Mouse (Mus musculus): ENCODE measurements around the gene Cldn4.

The Cldn4 gene

DNA sequence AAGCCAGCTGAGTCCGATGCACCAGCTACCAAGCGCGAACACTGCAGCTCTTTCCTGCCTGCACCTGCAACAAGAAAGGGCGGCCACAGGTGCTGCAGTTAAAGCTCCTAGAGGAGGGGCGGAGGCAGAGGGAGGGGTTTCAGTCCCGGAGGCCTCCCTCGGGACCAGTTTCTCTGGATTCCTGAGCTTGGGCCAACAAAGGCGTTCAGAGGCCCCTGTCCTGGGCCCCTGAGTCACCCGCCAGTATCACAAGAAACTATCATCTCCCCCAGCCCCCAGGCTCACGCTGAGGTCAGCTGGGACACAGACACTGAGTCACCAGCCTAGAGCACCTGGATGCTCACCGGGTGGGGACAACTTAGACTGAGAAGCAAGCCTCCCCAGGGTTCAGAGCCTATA is at the start of gene Cldn4:
TSS of gene Cldn4 (minus strand) at position 78 of the 399 bp plus-strand sequence.
- in situ Hi-C loops (cut with MboI; ENCODE audit: low pct_unique_long_range_greater_than_20kb in 1 of 2, low sequenced_read_pairs in 2 of 2, unreplicated experiment in 1 of 2), result no loop called here

DNA sequence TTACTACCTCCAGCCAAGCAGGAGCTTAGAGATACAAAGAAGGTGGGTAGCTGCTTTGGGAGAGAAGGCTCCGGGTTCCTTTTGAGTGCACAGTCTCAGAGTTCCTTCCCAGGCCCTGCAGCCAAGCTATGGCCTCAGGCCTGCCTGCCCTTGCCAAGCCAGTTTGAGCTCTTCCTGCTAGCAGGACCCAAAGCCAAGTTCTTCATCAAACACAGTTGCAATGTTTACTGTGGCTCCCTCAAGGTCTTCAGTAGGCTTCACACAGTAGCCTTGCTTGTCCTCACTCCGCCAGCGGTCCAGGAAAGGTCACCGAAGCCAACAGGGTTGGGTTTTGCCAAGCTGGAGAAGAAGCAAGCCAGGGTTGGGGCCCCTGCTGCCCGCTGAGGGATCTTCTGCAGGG is 45.8 kb upstream of the Cldn4 start:
- in situ Hi-C loops (cut with MboI; ENCODE audit: low pct_unique_long_range_greater_than_20kb in 1 of 2, low sequenced_read_pairs in 2 of 2, unreplicated experiment in 1 of 2), result no loop called here

DNA sequence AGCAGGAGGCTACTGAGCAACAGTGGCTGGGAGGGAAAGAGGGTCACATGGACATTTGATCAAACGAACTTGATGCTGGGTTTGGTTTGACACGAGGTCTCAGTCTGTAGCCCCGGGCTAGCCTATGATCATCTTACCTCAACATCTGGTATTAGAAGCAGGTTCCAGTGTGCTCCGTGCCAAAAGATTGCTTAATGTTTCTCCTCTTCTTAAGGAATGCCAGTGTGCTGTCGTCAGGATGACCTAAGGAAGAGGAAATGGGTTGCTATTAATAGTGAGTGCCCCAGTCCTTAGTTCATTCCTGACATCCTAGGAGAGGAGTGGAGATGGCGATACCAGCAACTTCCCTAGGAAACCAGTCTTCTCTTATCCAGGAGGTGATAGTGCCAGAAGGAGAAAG is 43.0 kb upstream of the Cldn4 start:
- in situ Hi-C loops (cut with MboI; ENCODE audit: low pct_unique_long_range_greater_than_20kb in 1 of 2, low sequenced_read_pairs in 2 of 2, unreplicated experiment in 1 of 2), result no loop called here

DNA sequence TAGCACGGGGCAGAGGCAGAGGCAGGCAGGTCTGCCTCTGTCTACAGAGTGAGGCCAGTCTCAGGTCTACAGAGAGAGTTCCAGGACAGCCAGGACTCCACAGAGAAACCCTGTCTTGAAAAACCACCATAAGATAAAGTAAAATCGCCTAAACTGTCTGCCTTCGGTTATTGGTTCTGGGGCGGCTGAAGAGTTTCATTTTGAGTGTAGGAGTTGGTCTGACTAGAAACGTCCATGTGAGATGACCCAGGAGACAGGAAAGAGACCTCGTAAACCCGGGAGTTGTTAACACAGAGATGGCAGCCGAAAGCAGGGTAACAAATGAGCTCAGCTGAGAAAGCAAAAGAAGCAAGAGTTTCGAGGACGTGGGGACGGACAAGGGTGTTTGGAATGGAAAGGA is 42.4 kb upstream of the Cldn4 start:
- in situ Hi-C loops (cut with MboI; ENCODE audit: low pct_unique_long_range_greater_than_20kb in 1 of 2, low sequenced_read_pairs in 2 of 2, unreplicated experiment in 1 of 2), result no loop called here

DNA sequence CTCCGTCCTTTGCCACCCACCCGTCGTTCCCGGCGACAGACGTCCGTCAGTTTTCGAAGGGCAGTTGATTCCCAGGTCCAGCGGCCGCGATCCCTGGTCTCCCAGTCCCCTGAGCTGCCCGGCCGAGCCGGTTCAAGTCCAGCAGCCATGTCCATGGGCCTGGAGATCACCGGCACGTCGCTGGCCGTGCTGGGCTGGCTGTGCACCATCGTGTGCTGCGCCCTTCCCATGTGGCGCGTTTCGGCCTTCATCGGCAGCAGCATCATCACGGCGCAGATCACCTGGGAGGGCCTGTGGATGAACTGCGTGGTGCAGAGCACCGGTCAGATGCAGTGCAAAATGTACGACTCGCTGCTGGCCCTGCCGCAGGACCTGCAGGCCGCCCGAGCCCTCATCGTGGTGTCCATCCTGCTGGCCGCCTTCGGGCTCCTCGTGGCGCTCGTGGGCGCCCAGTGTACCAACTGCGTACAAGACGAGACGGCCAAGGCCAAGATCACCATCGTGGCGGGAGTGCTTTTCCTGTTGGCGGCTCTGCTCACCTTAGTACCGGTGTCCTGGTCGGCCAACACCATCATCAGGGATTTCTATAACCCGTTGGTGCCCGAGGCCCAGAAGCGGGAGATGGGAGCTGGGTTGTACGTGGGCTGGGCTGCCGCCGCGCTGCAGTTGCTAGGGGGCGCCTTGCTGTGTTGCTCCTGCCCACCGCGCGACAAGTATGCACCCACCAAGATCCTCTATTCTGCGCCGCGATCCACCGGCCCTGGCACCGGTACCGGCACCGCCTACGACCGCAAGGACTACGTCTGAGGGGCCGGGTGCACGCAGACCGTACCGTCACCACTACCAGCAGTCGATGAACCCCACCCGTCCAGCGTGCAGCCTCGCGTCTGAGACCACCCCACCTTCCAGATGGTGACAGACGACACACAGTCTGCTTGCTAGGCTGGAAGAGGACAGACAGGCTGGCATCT is 39.8 kb upstream of the Cldn4 start:
- in situ Hi-C loops (cut with MboI; ENCODE audit: low pct_unique_long_range_greater_than_20kb in 1 of 2, low sequenced_read_pairs in 2 of 2, unreplicated experiment in 1 of 2), result no loop called here

DNA sequence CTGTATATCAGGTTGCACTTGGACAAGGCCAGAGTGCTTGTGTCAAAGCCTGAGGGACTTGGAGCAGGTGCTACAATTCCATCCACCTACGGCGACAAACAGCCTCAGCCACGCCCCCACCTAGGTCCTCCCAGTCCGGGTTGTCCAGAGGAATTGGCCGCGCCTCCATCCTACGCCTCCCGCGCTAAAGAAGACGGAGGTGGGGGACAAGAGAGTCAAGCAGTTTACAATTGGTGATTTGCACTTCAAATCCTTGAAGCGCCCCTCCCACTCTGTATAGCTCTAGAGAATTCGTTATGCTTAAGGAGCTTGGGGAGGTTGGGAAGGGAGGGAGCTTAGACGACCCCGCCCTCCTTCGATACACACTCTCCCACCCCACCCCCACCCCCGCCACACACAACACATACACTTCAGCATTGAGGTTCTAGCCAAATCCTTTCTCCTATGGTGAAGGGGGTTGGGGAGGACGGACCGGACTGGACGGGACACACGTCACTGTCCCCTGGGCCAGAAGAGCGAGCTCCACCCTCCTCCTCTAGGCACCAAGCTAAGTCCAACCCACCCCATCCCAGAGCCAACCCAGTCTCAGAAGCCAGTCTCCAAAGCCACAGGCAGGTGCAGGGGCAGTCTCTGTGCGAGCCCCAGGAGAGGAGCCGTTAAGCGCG is 39.0 kb upstream of the Cldn4 start, which contains the start of gene Cldn3:
TSS of gene Cldn3 (plus strand) at position 582 of the 665 bp plus-strand sequence.
- in situ Hi-C loops (cut with MboI; ENCODE audit: low pct_unique_long_range_greater_than_20kb in 1 of 2, low sequenced_read_pairs in 2 of 2, unreplicated experiment in 1 of 2), result no loop called here

DNA sequence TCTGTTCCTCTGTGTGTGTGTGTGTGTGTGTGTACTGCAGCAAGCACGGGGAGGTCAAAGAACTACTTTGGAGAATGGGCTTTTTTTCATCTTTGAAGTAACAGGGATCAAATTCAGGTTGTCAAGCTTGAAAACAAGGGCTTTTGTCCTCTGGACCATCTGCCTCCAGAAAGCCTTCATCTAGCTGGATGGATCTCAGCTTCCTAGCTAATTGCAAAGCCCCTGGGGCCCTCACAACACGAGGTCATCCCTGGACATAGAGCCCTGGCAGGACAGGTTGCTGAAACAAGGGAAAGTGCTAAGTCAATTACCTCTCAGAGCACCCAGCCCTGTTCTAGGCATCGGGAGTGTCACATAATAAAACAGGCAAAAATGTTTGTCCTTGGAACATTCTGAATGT is 37.0 kb upstream of the Cldn4 start:
- in situ Hi-C loops (cut with MboI; ENCODE audit: low pct_unique_long_range_greater_than_20kb in 1 of 2, low sequenced_read_pairs in 2 of 2, unreplicated experiment in 1 of 2), result no loop called here

DNA sequence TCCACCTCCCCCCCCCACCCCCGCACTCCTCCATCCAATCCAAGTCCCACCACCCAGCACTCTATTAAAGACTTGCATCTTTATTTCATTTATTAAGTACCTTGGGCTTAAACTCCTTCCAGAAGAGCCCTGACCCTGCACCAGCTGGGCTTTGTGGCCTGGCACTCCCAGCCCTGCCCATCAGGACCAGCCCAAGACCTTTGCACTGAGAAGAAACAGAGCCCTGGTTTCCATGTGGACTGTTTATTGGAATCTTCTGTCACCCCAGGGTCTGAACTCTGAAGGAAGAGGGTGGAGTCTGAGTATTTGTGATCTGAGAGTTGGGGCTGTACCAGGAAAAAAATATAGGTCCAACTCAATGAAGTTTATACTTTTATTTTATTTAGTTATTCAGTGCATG is 36.4 kb upstream of the Cldn4 start:
- in situ Hi-C loops (cut with MboI; ENCODE audit: low pct_unique_long_range_greater_than_20kb in 1 of 2, low sequenced_read_pairs in 2 of 2, unreplicated experiment in 1 of 2), result no loop called here

DNA sequence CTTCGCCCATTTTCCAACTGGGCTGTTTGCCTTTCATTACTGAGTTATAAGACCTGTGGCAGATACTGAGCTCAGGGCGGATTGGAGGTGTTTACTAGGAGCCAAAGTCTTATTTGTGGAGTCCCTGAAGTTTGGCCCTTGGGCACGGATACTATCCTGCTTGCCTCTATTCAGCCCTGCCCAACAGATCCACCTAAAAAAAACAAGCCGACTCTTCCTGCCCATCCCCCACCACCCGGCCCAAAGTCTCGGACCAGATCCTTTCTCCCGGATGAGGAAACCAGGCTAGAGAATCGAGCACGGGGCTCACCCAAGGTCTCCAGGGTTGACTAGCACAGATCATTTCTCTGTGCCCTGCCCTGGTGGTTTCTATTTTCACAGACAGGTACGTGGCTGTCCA is 34.4 kb upstream of the Cldn4 start:
- in situ Hi-C loops (cut with MboI; ENCODE audit: low pct_unique_long_range_greater_than_20kb in 1 of 2, low sequenced_read_pairs in 2 of 2, unreplicated experiment in 1 of 2), result no loop called here

DNA sequence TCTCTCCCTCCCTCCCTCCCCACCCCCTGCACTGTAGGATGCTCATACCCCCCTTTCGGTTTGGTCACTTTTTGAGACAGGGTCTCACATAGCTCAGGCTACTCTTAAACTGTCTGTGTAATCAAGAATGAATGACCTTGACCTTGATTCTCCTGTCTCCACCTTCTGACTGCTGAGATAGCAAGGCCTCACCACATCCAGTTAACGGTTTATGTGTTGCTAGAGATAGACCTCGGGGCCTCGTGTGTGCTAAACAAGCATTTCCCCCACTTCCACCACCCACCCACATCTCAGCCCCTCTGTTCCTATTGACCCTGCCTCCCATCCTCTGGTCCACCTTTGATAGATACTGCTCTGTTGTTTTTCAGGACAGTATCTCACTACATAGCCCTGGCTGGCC is 31.1 kb upstream of the Cldn4 start:
- in situ Hi-C loops (cut with MboI; ENCODE audit: low pct_unique_long_range_greater_than_20kb in 1 of 2, low sequenced_read_pairs in 2 of 2, unreplicated experiment in 1 of 2), result no loop called here

DNA sequence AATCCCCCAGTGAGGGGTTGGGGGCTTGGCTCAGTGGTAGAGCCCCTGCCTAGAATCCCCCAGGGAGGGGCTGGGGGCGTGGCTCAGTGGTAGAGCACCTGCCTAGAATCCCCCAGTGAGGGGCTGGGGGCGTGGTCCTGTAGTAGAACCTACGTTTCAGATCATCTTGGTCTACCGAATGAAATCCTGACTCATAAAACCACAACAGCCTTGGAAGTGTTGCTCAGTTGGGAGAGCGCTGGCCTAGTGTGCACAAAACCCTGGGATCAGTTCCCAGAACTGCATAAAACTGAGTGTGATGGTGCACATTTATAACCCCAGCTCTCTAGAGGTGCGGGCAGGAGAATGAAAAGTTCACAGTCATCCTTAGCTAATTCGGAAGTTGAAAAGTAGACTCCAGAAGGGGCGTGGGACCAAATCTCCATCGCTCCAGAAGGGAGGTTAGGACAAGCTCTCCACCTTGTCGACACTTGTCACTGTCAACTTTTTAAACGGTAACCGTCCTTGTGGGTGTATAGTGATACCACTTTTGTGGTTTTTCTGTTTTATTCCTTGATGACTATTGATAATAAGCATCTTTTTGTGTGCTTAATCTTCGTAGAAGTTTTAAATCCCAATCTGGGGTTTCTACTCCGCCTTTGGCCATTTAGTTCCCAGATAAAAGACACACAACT is 30.0 kb upstream of the Cldn4 start:
- in situ Hi-C loops (cut with MboI; ENCODE audit: low pct_unique_long_range_greater_than_20kb in 1 of 2, low sequenced_read_pairs in 2 of 2, unreplicated experiment in 1 of 2), result no loop called here

DNA sequence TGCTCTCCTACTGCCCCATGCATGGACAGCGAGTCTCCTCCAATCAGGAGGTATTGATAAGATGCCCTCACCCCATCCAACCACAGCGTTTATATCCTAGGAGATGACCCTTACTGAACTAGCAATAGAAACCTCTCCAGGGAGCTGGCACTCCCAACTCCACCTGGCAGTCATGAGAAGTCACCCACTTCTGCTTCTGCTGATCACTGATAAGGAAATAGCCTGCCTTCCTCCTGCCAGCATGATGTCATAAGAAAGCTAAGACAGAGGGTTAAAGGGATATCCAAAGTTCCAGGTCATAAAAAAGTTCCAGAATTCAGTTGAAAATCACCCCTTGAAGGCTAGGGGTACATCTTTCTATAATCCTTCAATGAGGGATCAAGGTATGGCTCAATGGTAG is 29.4 kb upstream of the Cldn4 start:
- in situ Hi-C loops (cut with MboI; ENCODE audit: low pct_unique_long_range_greater_than_20kb in 1 of 2, low sequenced_read_pairs in 2 of 2, unreplicated experiment in 1 of 2), result no loop called here

DNA sequence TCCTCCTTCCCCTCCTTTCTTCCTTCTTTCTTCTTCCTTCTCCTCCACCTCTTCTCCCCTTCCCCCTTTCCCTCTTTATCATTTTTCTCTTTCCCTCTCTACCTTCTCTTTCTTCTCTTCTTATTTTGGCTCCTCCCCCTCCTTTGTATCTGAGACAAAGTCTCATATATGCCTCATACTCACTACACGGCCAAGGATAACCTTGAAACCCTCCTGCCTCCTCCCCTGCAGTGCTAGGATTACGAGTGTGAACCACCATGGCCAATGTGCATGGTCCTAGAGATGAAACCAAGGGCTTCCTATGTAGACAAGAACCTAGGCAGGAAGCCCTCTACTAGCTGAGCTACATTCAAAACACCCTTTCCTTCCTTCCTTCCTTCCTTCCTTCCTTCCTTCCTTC is 28.2 kb upstream of the Cldn4 start:
- in situ Hi-C loops (cut with MboI; ENCODE audit: low pct_unique_long_range_greater_than_20kb in 1 of 2, low sequenced_read_pairs in 2 of 2, unreplicated experiment in 1 of 2), result no loop called here

DNA sequence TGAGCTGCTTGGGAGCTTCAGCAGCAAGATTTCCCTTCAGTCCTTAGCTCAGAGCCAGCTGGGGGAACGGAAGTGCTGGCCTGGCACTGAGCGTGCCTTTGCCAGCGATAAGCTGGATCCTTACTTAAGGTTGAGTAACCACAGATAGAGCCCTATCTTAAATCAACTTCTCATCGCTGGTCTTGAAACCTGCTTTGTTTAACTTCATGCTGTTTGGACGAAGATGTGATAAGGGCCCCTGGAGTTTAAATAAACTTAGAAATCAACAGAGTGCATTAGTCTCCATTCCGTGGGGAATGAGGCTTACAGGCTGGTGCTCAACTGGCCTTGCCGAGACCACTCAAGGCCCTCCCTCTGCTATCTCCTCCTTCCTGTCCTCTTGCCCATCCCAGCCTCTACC is 27.6 kb upstream of the Cldn4 start:
- in situ Hi-C loops (cut with MboI; ENCODE audit: low pct_unique_long_range_greater_than_20kb in 1 of 2, low sequenced_read_pairs in 2 of 2, unreplicated experiment in 1 of 2), result no loop called here

DNA sequence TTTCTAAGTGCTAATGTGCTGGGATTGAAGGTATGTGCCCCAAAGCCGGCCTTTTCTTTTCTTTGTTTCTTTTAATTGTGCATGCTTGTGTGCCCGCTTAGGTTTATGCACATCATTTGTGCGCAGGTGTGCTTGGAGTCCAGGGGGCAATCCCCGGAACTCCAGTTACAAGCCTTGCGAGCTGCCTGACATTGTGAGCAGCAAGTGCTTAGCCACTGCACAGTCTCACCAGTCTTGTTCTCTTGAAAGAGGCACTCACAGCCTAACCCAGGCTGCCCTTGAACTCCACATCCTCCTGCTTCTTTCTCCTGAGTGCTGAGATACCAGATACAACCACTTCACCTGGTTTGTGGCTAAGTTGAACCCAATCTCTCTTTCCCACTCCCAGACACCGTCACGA is 26.8 kb upstream of the Cldn4 start:
- in situ Hi-C loops (cut with MboI; ENCODE audit: low pct_unique_long_range_greater_than_20kb in 1 of 2, low sequenced_read_pairs in 2 of 2, unreplicated experiment in 1 of 2), result no loop called here

DNA sequence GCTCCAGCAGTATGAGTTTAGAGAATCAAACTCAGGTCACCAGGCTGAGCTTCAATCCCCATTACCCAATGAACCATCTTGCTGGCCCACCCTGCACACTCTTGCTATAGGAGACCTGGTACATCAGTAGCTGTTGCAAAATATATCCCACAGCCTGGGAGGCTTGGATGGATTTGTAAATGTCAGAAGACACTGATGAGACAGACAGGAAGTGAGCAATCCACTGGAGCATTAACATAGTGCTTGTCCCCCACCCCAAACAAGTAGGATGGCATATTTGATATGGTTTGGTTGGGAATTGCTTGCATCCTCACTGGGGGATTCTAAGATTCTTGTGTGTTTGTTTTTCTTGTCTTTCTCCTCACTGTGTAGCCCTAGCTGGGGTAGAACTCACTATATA is 26.3 kb upstream of the Cldn4 start:
- in situ Hi-C loops (cut with MboI; ENCODE audit: low pct_unique_long_range_greater_than_20kb in 1 of 2, low sequenced_read_pairs in 2 of 2, unreplicated experiment in 1 of 2), result no loop called here

DNA sequence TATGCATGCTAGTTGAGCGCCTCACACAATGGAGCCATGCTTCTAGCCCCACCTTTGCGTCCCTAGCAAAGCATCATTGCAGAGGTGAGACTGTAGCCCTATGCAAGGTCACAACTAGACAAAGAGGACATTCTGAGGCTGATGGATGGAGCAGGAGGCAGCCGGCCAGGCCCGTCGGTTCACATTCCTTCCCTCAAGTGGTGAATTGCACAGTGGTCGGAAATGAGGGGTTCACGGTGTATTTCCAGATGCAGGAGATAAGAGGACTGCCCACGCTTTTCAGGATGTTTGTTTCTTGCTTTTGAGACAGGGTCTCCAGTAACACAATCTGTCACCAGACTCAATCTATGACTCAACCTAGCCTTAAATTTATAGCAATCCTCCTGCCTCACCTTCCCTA is 23.9 kb upstream of the Cldn4 start:
- in situ Hi-C loops (cut with MboI; ENCODE audit: low pct_unique_long_range_greater_than_20kb in 1 of 2, low sequenced_read_pairs in 2 of 2, unreplicated experiment in 1 of 2), result no loop called here

DNA sequence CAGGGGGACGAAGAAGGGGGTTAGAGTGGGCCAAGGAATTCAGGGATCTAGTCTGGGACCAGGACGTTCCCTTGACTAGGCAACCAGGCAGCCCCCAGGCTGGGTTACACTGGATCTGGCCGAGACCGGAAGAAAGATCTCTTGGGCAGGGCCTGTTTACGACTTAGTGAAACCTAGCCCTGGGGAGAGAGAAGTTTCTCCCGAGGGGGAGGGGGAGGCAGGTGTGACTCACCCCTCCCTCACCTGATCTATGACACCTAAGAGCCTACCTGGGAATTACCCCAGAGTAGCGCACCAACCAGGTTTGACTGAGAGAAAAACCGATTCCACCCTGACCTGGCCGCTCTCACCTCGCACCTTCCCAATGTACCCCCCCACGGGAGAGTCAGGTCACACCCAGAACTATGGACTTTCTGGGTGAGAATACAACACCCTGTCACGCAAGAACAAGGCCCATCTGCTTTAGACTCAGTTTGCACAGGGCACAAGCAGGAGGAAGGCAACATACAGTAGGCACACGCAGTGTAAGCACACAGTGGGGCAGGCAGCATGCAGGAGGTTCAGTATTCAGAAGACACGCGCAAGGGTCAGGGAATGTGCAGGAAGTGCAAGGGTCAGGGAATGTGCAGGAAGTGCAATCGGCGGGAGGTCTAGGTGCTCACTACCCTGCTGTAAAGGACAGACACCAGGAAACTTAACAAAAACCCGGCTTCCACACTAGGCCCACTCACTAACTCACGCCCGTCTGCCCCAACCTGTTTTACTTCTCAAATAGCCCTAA is 20.6 kb upstream of the Cldn4 start:
- in situ Hi-C loops (cut with MboI; ENCODE audit: low pct_unique_long_range_greater_than_20kb in 1 of 2, low sequenced_read_pairs in 2 of 2, unreplicated experiment in 1 of 2), result loop anchor here (5.0 to 10.0 kb wide), 3 partner anchors 35 to 53 kb away; partner anchors contain the start of genes Cldn13 (in 2 of the 2) and Mettl27 (in 1 of the 2)

Measured in mouse embryonic stem cell (cell line).